Mouse (Mus musculus) MEL (cell line): ENCODE data around the gene Alox5. TPM values are rescaled to one million over a fixed set of nuclear protein-coding genes. Genes with fewer than 3 reads are reported as not detected.

Source experiments
- DNase-seq: peaks from one replicate; pipeline ENCODE4 v3.0.0; 2011; ENCODE audit warnings: low read depth, low spot score
- H3K27ac ChIP-seq: 2 replicates; pipeline ENCODE4 v1.5.1; 2012; ENCODE audit warnings: low read depth, mild to moderate bottlenecking, control low read depth, low read length, moderate library complexity; ENCODE audit not compliant: control insufficient read depth
- H3K27me3 ChIP-seq, 2 experiments: fragments of 150-350 bp in 1 of 2; sonication (generic) in 1 of 2; 2 replicates each; pipeline ENCODE4 v1.6.1; 2012; ENCODE audit warnings: low read length in 2 of 2, mild to moderate bottlenecking in 2 of 2, improper control_type of control experiment in 1 of 2, moderate library complexity in 1 of 2; ENCODE audit not compliant: insufficient read depth in 2 of 2, control insufficient read depth in 1 of 2
- H3K36me3 ChIP-seq, 2 experiments: 2 replicates each; pipeline ENCODE4 v1.6.1; 2012 to 2014; ENCODE audit warnings: low read length in 2 of 2, improper control_type of control experiment in 1 of 2, inconsistent platforms in 1 of 2, mild to moderate bottlenecking in 1 of 2; ENCODE audit not compliant: insufficient read depth in 2 of 2, control insufficient read depth in 1 of 2
- H3K4me1 ChIP-seq, 2 experiments: fragments of 150-350 bp in 1 of 2; sonication (generic) in 1 of 2; 2 replicates each; pipeline ENCODE4 v1.6.1; 2012; ENCODE audit warnings: low read length in 2 of 2, improper control_type of control experiment in 1 of 2, mild to moderate bottlenecking in 1 of 2; ENCODE audit not compliant: insufficient read depth in 2 of 2, control insufficient read depth in 1 of 2
- H3K4me3 ChIP-seq, 2 experiments: fragments of 150-350 bp in 1 of 2; sonication (generic) in 1 of 2; 2 replicates each; pipeline ENCODE4 v1.5.1; 2012; ENCODE audit warnings: low read depth in 2 of 2, low read length in 2 of 2, mild to moderate bottlenecking in 2 of 2, moderate library complexity in 2 of 2, control low read depth in 1 of 2, improper control_type of control experiment in 1 of 2; ENCODE audit not compliant: control insufficient read depth in 1 of 2, insufficient read depth in 1 of 2
- H3K79me2 ChIP-seq: 2 replicates; pipeline ENCODE4 v1.6.1; 2012; ENCODE audit warnings: mild to moderate bottlenecking, low read length, moderate library complexity; ENCODE audit not compliant: control insufficient read depth, poor library complexity, insufficient read depth
- H3K9ac ChIP-seq: 2 replicates; pipeline ENCODE4 v1.6.1; 2012; ENCODE audit warnings: low read depth, mild to moderate bottlenecking, control low read depth, low read length, moderate library complexity; ENCODE audit not compliant: control insufficient read depth, poor library complexity, severe bottlenecking
- H3K9me3 ChIP-seq: fragments of 150-350 bp; sonication (generic); replicated peaks from 2 replicates; pipeline ENCODE4 v1.6.1; 2012; ENCODE audit warnings: mild to moderate bottlenecking, low read length, improper control_type of control experiment, moderate library complexity; ENCODE audit not compliant: insufficient read depth
- BHLHE40 ChIP-seq: IDR thresholded peaks from 2 replicates; pipeline ENCODE4 v1.6.1; 2012; ENCODE audit warnings: low read depth, mild to moderate bottlenecking, inconsistent platforms, low read length, improper control_type of control experiment, borderline replicate concordance
- CHD1 ChIP-seq: IDR thresholded peaks from 2 replicates; pipeline ENCODE4 v1.6.1; 2012; ENCODE audit warnings: low read depth, mild to moderate bottlenecking, inconsistent platforms, low read length, improper control_type of control experiment
- CHD2 ChIP-seq: IDR thresholded peaks from 2 replicates; pipeline ENCODE4 v1.6.1; 2011; ENCODE audit warnings: low read length, improper control_type of control experiment
- ETS1 ChIP-seq: IDR thresholded peaks from 2 replicates; pipeline ENCODE4 v1.6.1; 2012; ENCODE audit warnings: low read depth, mild to moderate bottlenecking, inconsistent platforms, low read length, improper control_type of control experiment, moderate library complexity
- GATA1 ChIP-seq: IDR thresholded peaks from 2 replicates; pipeline ENCODE4 v1.6.1; 2011; ENCODE audit warnings: low read depth, low read length, improper control_type of control experiment
- JUND ChIP-seq: IDR thresholded peaks from 2 replicates; pipeline ENCODE4 v1.6.1; 2011; ENCODE audit warnings: low read depth, mild to moderate bottlenecking, improper control_type of control experiment, low read length
- MAFK ChIP-seq: IDR thresholded peaks from 2 replicates; pipeline ENCODE4 v1.6.1; 2011; ENCODE audit warnings: low read depth, mild to moderate bottlenecking, low read length, improper control_type of control experiment, borderline replicate concordance
- MXI1 ChIP-seq: IDR thresholded peaks from 2 replicates; pipeline ENCODE4 v1.6.1; 2011; ENCODE audit warnings: mild to moderate bottlenecking, low read depth, low read length, improper control_type of control experiment
- MYC ChIP-seq: IDR thresholded peaks from 2 replicates; pipeline ENCODE4 v1.6.1; 2011; ENCODE audit warnings: low read depth, mild to moderate bottlenecking, low read length, improper control_type of control experiment, moderate library complexity
- NRF1 ChIP-seq: IDR thresholded peaks from 2 replicates; pipeline ENCODE4 v1.6.1; 2014; ENCODE audit warnings: low read depth, mild to moderate bottlenecking, inconsistent platforms, low read length, improper control_type of control experiment, moderate library complexity; ENCODE audit not compliant: poor library complexity, insufficient read depth, severe bottlenecking
- POLR2A ChIP-seq, 2 experiments: IDR thresholded peaks; 2 replicates each; pipeline ENCODE4 v1.6.1; 2011 to 2012; ENCODE audit warnings: low read length in 2 of 2, mild to moderate bottlenecking in 2 of 2, control low read depth in 1 of 2, improper control_type of control experiment in 1 of 2, low read depth in 1 of 2, moderate library complexity in 1 of 2; ENCODE audit not compliant: control insufficient read depth in 1 of 2, insufficient read depth in 1 of 2, poor library complexity in 1 of 2
- POLR2AphosphoS2 ChIP-seq: IDR thresholded peaks from 2 replicates; pipeline ENCODE4 v1.6.1; 2011; ENCODE audit warnings: low read length, improper control_type of control experiment
- SIN3A ChIP-seq: IDR thresholded peaks from 2 replicates; pipeline ENCODE4 v1.6.1; 2012; ENCODE audit warnings: low read length, improper control_type of control experiment, inconsistent platforms
- TBP ChIP-seq: IDR thresholded peaks from 2 replicates; pipeline ENCODE4 v1.8.0; 2011; ENCODE audit warnings: low read depth, low read length, improper control_type of control experiment
- TCF12 ChIP-seq: IDR thresholded peaks from 2 replicates; pipeline ENCODE4 v1.6.1; 2014; ENCODE audit warnings: low read depth, mild to moderate bottlenecking, inconsistent platforms, low read length, improper control_type of control experiment, moderate library complexity
- USF1 ChIP-seq: IDR thresholded peaks from 2 replicates; pipeline ENCODE4 v1.6.1; 2014; ENCODE audit warnings: low read depth, mild to moderate bottlenecking, inconsistent platforms, low read length, improper control_type of control experiment, moderate library complexity
- ZKSCAN1 ChIP-seq: IDR thresholded peaks from 2 replicates; pipeline ENCODE4 v1.6.1; 2012; ENCODE audit warnings: low read depth, mild to moderate bottlenecking, inconsistent platforms, low read length, improper control_type of control experiment, moderate library complexity
- ZMIZ1 ChIP-seq: IDR thresholded peaks from 2 replicates; pipeline ENCODE4 v1.6.1; 2012; ENCODE audit warnings: low read depth, mild to moderate bottlenecking, inconsistent platforms, low read length, improper control_type of control experiment, moderate library complexity
- polyA plus RNA-seq, 2 experiments: library from polyadenylated mRNA; stranded (reverse) in 1 of 2; unstranded in 1 of 2; fragments of >175 nt in 1 of 2; fragments of >200 nt in 1 of 2; gene quantifications; 2 replicates each; pipeline versions ENCODE4 v1.2.1 to v1.2.4; 2012; ENCODE audit warnings: low replicate concordance in 2 of 2, low read depth in 1 of 2; ENCODE audit not compliant: insufficient read length in 2 of 2, insufficient read depth in 1 of 2, missing spikeins in 1 of 2
- total RNA-seq: library from RNA; depleted of rRNA; stranded (reverse); fragments of 300-350 nt; gene quantifications from 2 replicates; pipeline ENCODE4 v1.2.3, GENCODE M21; 2012

The Alox5 gene
- total and polyA plus RNA-seq, 3 experiments = 1.1 to 5.7 TPM; not detected in 1

DNA sequence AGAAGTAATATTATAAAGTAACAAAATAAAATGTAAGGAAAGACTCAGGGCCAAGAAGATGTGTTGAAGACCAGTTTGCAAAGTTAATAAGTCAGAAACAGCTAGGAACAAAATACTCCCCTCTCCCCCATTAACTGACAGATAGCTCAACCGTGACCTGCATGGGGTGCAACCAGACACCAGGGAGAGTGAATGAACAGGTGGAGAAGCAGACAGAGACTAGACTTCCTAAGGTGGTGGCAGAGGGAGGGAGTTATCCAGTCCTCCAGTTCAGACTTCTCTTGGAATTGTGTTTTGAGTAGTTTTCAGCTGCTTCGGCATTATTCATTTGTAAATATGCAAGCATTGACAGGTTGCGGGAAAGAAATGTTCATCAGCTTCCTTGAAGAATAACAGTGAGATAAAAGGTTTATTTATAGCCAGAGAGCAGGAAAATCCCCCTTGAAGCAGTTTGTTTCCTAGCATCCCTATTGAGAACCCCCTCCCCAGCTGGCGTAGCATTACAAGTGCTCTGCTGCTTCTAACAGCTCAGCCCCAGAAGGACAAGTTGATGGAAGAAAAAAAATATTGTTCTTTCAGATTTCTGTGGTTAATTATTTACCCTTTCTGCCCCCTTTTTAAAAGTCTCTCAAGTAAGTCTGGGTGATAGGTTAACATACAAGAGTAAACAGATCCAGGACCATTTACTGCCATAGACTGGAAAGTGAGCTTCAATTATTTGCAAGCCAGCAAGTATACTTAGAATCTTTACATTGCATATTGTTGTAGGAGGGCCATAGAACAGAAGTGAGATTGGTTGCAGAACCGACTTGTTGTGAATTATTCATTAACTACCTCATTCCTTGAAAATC lies 75.6 kb downstream of the Alox5 start (continued):
- no peak for TF ChIP-seq GATA1
- TF ChIP-seq POLR2AphosphoS2 = no peak

GRCm38 (mm10) chr6:116383582-116383981 lies 77.4 kb downstream of the Alox5 start:
- H3K27ac ChIP-seq = no peak overlapping the region
- no peaks in the 10 kb centered on the region for H3K9me3 ChIP-seq
- no peaks in the 10 kb centered on the region for H3K79me2 ChIP-seq
- TF ChIP-seq TBP = no peak
- no peak for TF ChIP-seq MYC
- TF ChIP-seq JUND = no peak
- no peak for TF ChIP-seq SIN3A
- TF ChIP-seq POLR2A (IDR thresholded peaks at IDR 0.05; ENCODE audit: control insufficient read depth in 1 of 2, insufficient read depth in 1 of 2, low read depth in 1 of 2, low read length in 2 of 2, poor library complexity in 1 of 2) = no peak
- no peak for TF ChIP-seq GATA1
- no peak for TF ChIP-seq NRF1
- no peak for TF ChIP-seq MXI1
- TF ChIP-seq ETS1 = no peak
- no peak for TF ChIP-seq TCF12
- no peak for TF ChIP-seq CHD1
- TF ChIP-seq ZKSCAN1 = no peak
- no peak for TF ChIP-seq ZMIZ1
- no peak for TF ChIP-seq USF1
- no peak for TF ChIP-seq POLR2AphosphoS2
- H3K4me3 ChIP-seq = no peak overlapping the region
- peaks cover 0 to 2% of the 10 kb centered on the region in 2 experiments for H3K36me3 ChIP-seq
- H3K9ac ChIP-seq = no peak overlapping the region
- H3K27me3 ChIP-seq = no peaks in the 10 kb centered on the region
- H3K4me1 ChIP-seq = peaks cover 0 to 3% of the 10 kb centered on the region in 2 experiments; a peak in 3 of 4 replicates
- DNase-seq = no peak

GRCm38 (mm10) chr6:116381605-116382004 lies 79.4 kb downstream of the Alox5 start:
- TF ChIP-seq MAFK (no peak), CHD2 (no peak), TCF12 (no peak), BHLHE40 (no peak)
- peaks cover 0 to 5% of the 10 kb centered on the region in 2 experiments; a peak in 3 of 4 replicates for H3K4me1 ChIP-seq
- H3K27ac ChIP-seq = no peak overlapping the region
- H3K4me3 ChIP-seq = no peak overlapping the region
- no peak overlapping the region for H3K9ac ChIP-seq
- no peaks in the 10 kb centered on the region for H3K27me3 ChIP-seq
- H3K9me3 ChIP-seq = no peaks in the 10 kb centered on the region
- peaks cover 2 to 3% of the 10 kb centered on the region in 2 experiments for H3K36me3 ChIP-seq
- no peak for DNase-seq
- no peaks in the 10 kb centered on the region for H3K79me2 ChIP-seq
